Mouse (Mus musculus) testis, adult 2 months (tissue): ENCODE measurements at regions not wholly inside any gene's neighbourhood (a gene's known extent, or its start where the extent isn't known, plus 50 kb on each side); places are given as distances from the start of the nearest gene placed in this dataset.

Experiments used
- CTCF ChIP-seq: fragments of 200-500 bp; IDR thresholded peaks from 2 replicates; pipeline ENCODE4 v1.5.1; 2012; ENCODE audit warnings: low read depth, mild to moderate bottlenecking, inconsistent platforms, low read length, moderate library complexity; ENCODE audit not compliant: control insufficient read depth, insufficient read depth, insufficient replicate concordance
- POLR2A ChIP-seq: fragments of 200-500 bp; IDR thresholded peaks from 2 replicates; pipeline ENCODE4 v1.6.1; 2012; ENCODE audit warnings: low read depth, mild to moderate bottlenecking, inconsistent platforms, low read length, moderate library complexity; ENCODE audit not compliant: control insufficient read depth

DNA sequence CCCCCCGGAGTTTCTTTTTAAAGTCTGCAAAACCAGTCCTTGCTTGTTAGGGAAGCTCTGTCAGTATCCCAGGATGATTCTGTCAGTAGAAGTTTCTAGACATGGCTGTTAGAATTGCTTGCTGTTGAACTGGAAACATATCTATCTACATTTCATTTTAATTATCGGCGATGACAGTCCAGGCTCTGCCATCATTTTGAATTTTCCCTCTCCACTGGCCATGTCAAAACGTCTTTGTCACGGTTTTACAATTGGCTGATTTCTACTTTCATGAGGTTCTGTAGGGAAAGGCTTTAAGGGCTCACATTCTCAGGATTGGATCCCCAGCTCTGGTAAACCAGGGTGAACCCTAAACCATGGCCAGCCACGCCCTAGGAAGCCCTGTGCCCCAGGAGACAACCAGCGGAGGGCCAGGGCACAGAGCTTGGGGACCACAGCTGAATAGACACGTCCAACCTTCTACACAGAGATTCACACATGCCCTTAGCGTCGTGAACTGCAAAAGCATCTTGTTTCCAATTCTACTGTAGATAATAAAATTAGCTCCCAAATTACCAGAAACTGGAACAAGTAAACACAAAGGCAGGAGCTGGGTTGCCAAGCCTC is 177.8 kb downstream of the Efcab1 start:
- TF ChIP-seq POLR2A (no peak), CTCF (no peak)
